ENCODE assay signal across 15 mouse cellular contexts in genomic region chr15:83427294-83428163, GRCm38 (mm10). TPM values are rescaled to one million over a fixed set of nuclear protein-coding genes. Genes with fewer than 3 reads are reported as not detected.
DNase-seq lines count a peak whose midpoint lies in the region; ATAC-seq and TF ChIP-seq lines count a peak whose summit lies in the region.
"Had no signal": no experiment of that assay in that cellular context is flagged by ENCODE, and none has a peak within 500 bp of the region (broad histone marks: within the 10 kb centered on the region; RNA-seq: fewer than 3 reads in every experiment).

No protein-coding gene starts in this region.

- no peaks in the 10 kb centered on the region for H3K27me3 ChIP-seq in liver, embryonic 12.5 days (replicated peaks)
- no peaks in the 10 kb centered on the region for H3K27me3 ChIP-seq in liver, embryonic 11.5 days (replicated peaks; ENCODE audit: control insufficient read depth, insufficient read depth, low read length)
- H3K27me3 ChIP-seq in liver, embryonic 15.5 days: no peaks in the 10 kb centered on the region
- H3K27me3 ChIP-seq in stomach, postnatal 0 days (ENCODE audit: control insufficient read depth, insufficient read depth, low read length): no peaks in the 10 kb centered on the region
- H3K27me3 ChIP-seq: forebrain, embryonic 13.5 days; heart, embryonic 15.5 days; midbrain, embryonic 15.5 days; neural tube, embryonic 12.5 days had no signal

- ATAC-seq in liver, embryonic 12.5 days: no peak
- ATAC-seq in liver, embryonic 11.5 days (replicated peaks; ENCODE audit: low FRiP score): no peak
- no peak for ATAC-seq in liver, embryonic 15.5 days (ENCODE audit: insufficient read depth)
- no peak for ATAC-seq in stomach, postnatal 0 days (ENCODE audit: low FRiP score, low TSS enrichment)
- ATAC-seq: forebrain, embryonic 13.5 days; hindbrain, embryonic 16.5 days; midbrain, embryonic 15.5 days had no signal

- H3K4me1 ChIP-seq in liver, embryonic 12.5 days: peaks cover 100% of the 10 kb centered on the region
- peaks cover 83% of the 10 kb centered on the region for H3K4me1 ChIP-seq in liver, embryonic 11.5 days (replicated peaks; ENCODE audit: control insufficient read depth, insufficient read depth, low read length)
- H3K4me1 ChIP-seq in liver, embryonic 15.5 days (replicated peaks): peaks cover 100% of the 10 kb centered on the region
- H3K4me1 ChIP-seq in stomach, postnatal 0 days (replicated peaks; ENCODE audit: control insufficient read depth, insufficient read depth): peaks cover 3% of the 10 kb centered on the region; the same call in 1 of the 2 replicates
- H3K4me1 ChIP-seq: midbrain, embryonic 15.5 days had no signal

- no peak overlapping the region for H3K4me3 ChIP-seq in liver, embryonic 12.5 days
- no peak overlapping the region for H3K4me3 ChIP-seq in liver, embryonic 11.5 days (ENCODE audit: low read depth, low read length)
- H3K4me3 ChIP-seq in liver, embryonic 15.5 days (replicated peaks): no peak overlapping the region
- no peak overlapping the region for H3K4me3 ChIP-seq in stomach, postnatal 0 days (ENCODE audit: low read depth, low read length)
- H3K4me3 ChIP-seq: forebrain, embryonic 13.5 days; heart, embryonic 15.5 days; midbrain, embryonic 15.5 days; neural tube, embryonic 12.5 days had no signal

- peak overlapping the region; percentile 48 for H3K9ac ChIP-seq in liver, embryonic 12.5 days
- no peak overlapping the region for H3K9ac ChIP-seq in liver, embryonic 11.5 days (ENCODE audit: low read depth, low read length)
- H3K9ac ChIP-seq in liver, embryonic 15.5 days: no peak overlapping the region; the same call in 1 of the 2 replicates
- H3K9ac ChIP-seq in stomach, postnatal 0 days (ENCODE audit: low read length): no peak overlapping the region
- H3K9ac ChIP-seq: forebrain, embryonic 13.5 days; heart, embryonic 15.5 days; midbrain, embryonic 15.5 days; neural tube, embryonic 12.5 days had no signal

- TF ChIP-seq EP300 in stomach, postnatal 0 days (optimal IDR thresholded peaks at IDR 0.05): no peak

- peak overlapping the region; percentile 99 for H3K27ac ChIP-seq in liver, embryonic 12.5 days
- no peak overlapping the region; the same call in 1 of the 2 replicates for H3K27ac ChIP-seq in liver, embryonic 11.5 days (ENCODE audit: low read depth, low read length)
- H3K27ac ChIP-seq in liver, embryonic 15.5 days (replicated peaks): peak overlapping the region; percentile 99
- H3K27ac ChIP-seq in stomach, postnatal 0 days (replicated peaks): no peak overlapping the region
- H3K27ac ChIP-seq: forebrain, embryonic 13.5 days; heart, embryonic 15.5 days; midbrain, embryonic 15.5 days; neural tube, embryonic 12.5 days had no signal

- peak overlapping the region; percentile 70 for H3K4me2 ChIP-seq in liver, embryonic 12.5 days
- no peak overlapping the region for H3K4me2 ChIP-seq in liver, embryonic 11.5 days
- peak overlapping the region; percentile 67 for H3K4me2 ChIP-seq in liver, embryonic 15.5 days
- H3K4me2 ChIP-seq in stomach, postnatal 0 days (replicated peaks; ENCODE audit: low read depth): no peak overlapping the region
- H3K4me2 ChIP-seq: forebrain, embryonic 13.5 days; heart, embryonic 15.5 days; midbrain, embryonic 15.5 days; neural tube, embryonic 12.5 days had no signal

- TF ChIP-seq CTCF in stomach, postnatal 0 days (IDR thresholded peaks at IDR 0.05; ENCODE audit: low read depth): peak; percentile 65

- H3K9me3 ChIP-seq in liver, embryonic 12.5 days (replicated peaks): no peaks in the 10 kb centered on the region
- H3K9me3 ChIP-seq in liver, embryonic 11.5 days (ENCODE audit: control insufficient read depth, low read length): no peaks in the 10 kb centered on the region
- no peaks in the 10 kb centered on the region for H3K9me3 ChIP-seq in liver, embryonic 15.5 days (replicated peaks)
- no peaks in the 10 kb centered on the region for H3K9me3 ChIP-seq in stomach, postnatal 0 days (ENCODE audit: control insufficient read depth, low read length)
- H3K9me3 ChIP-seq: forebrain, embryonic 13.5 days; heart, embryonic 15.5 days; midbrain, embryonic 15.5 days; neural tube, embryonic 12.5 days had no signal

- 0 out of 2 replicates have a peak, but pooled peaks cover 5% of the 10 kb centered on the region for H3K36me3 ChIP-seq in liver, embryonic 12.5 days
- no peaks in the 10 kb centered on the region for H3K36me3 ChIP-seq in liver, embryonic 11.5 days (ENCODE audit: control insufficient read depth, insufficient read depth, low read length)
- 0 out of 2 replicates have a peak, but pooled peaks cover 2% of the 10 kb centered on the region for H3K36me3 ChIP-seq in liver, embryonic 15.5 days (replicated peaks)
- no peaks in the 10 kb centered on the region for H3K36me3 ChIP-seq in stomach, postnatal 0 days (ENCODE audit: control insufficient read depth, insufficient read depth, low read length)
- H3K36me3 ChIP-seq: heart, embryonic 15.5 days; midbrain, embryonic 15.5 days; neural tube, embryonic 12.5 days had no signal

- 71% methylated on average over 9 of the region's 9 CpGs for WGBS in liver, embryonic 12.5 days (ENCODE audit: insufficient replicate concordance)
- WGBS in liver, embryonic 11.5 days: 70% methylated on average over 9 of the region's 9 CpGs
- WGBS in liver, embryonic 15.5 days (ENCODE audit: insufficient replicate concordance): 60% methylated on average over 9 of the region's 9 CpGs
- 65% methylated on average over 9 of the region's 9 CpGs for WGBS in stomach, postnatal 0 days

- no peak for DNase-seq in liver, embryonic 11.5 days (ENCODE audit: low spot score)
- DNase-seq in NIH3T3 (ENCODE audit: low read depth): peak; percentile 51
- DNase-seq in stomach, postnatal 0 days (ENCODE audit: low spot score): no peak
- DNase-seq in kidney, postnatal 4 days: no peak
- no peak for DNase-seq in cerebellum, postnatal 25 days
- DNase-seq: gastrocnemius, postnatal 25 days; retina, postnatal 1 day; thymus, postnatal 36 days had no signal

RNA-seq across cellular contexts. Expression of gene Pacsin2, which starts 36.9 kb away (rescaled TPM):
- 65.1 and 68.4 TPM in 2 replicates for polyA plus RNA-seq in liver, embryonic 12.5 days (2016; fragmentation: Nextera tagmentation; extraction: Ambion mirVana)
- 82.9 and 89.3 TPM in 2 replicates for polyA plus RNA-seq in liver, embryonic 11.5 days (2014; fragmentation: Nextera tagmentation; extraction: Ambion mirVana)
- 46.7 and 50.5 TPM in 2 replicates for polyA plus RNA-seq in liver, embryonic 15.5 days (2015; fragmentation: Nextera tagmentation; extraction: Ambion mirVana)
- 42.5 and 46.6 TPM in 2 replicates for polyA plus RNA-seq in stomach, postnatal 0 days (2015; fragmentation: Nextera tagmentation; extraction: Ambion mirVana)

Comparison
In these comparisons a context has a peak if more than half of its experiments do, and no peak if none do; other contexts are left out.
1. H3K27ac ChIP-seq: peak in liver, embryonic 12.5 days (single experiment) and liver, embryonic 15.5 days (single experiment); none in liver, embryonic 11.5 days (single experiment) and stomach, postnatal 0 days (single experiment).
2. H3K4me2 ChIP-seq: peak in liver, embryonic 12.5 days (single experiment) and liver, embryonic 15.5 days (single experiment); none in liver, embryonic 11.5 days (single experiment) and stomach, postnatal 0 days (single experiment).